Mouse (Mus musculus): Measurements from ENCODE around the gene Bex2. TPM values are rescaled to one million over a fixed set of nuclear protein-coding genes. Genes with fewer than 3 reads are reported as not detected.

The Bex2 gene
- polyA plus RNA-seq, 1 experiment from 2014 or later, result 92.3 TPM

Other genes starting within 250 kb of the Bex2 start
- 20.1 and 21.0 TPM in 2 replicates for gene Gprasp2, start 229.2 kb downstream of the Bex2 start, polyA plus RNA-seq (2015; fragmentation: Nextera tagmentation; extraction: Ambion mirVana)
- 45.1 and 55.0 TPM in 2 replicates for gene Arxes2, start 74.4 kb downstream of the Bex2 start, polyA plus RNA-seq (2015; fragmentation: Nextera tagmentation; extraction: Ambion mirVana)
- gene Arxes1, start 34.9 kb downstream of the Bex2 start, polyA plus RNA-seq (2015; fragmentation: Nextera tagmentation; extraction: Ambion mirVana), result 22.1 and 26.9 TPM in 2 replicates
- not detected in 2 replicates for gene Nxf3, start 17.0 kb upstream of the Bex2 start, polyA plus RNA-seq (2015; fragmentation: Nextera tagmentation; extraction: Ambion mirVana)
- gene Bex4, start 70.8 kb upstream of the Bex2 start, polyA plus RNA-seq (2015; fragmentation: Nextera tagmentation; extraction: Ambion mirVana), result 76.9 and 103 TPM in 2 replicates
- 173 and 201 TPM in 2 replicates for gene Tceal8, start 104.1 kb upstream of the Bex2 start, polyA plus RNA-seq (2015; fragmentation: Nextera tagmentation; extraction: Ambion mirVana)
- gene Tceal5, start 135.6 kb upstream of the Bex2 start, polyA plus RNA-seq (2015; fragmentation: Nextera tagmentation; extraction: Ambion mirVana), result 4.7 and 7.0 TPM in 2 replicates
- 2.9 and 94.6 TPM in 2 replicates for gene Tceal7, start 146.5 kb upstream of the Bex2 start, polyA plus RNA-seq (2015; fragmentation: Nextera tagmentation; extraction: Ambion mirVana)
- gene Bex1, start 147.3 kb upstream of the Bex2 start, polyA plus RNA-seq (2015; fragmentation: Nextera tagmentation; extraction: Ambion mirVana), result 54.8 and 84.5 TPM in 2 replicates
- gene Tceal9, start 176.8 kb upstream of the Bex2 start, polyA plus RNA-seq (2015; fragmentation: Nextera tagmentation; extraction: Ambion mirVana), result 495 and 546 TPM in 2 replicates
- 306 and 333 TPM in 2 replicates for gene Bex3, start 202.0 kb upstream of the Bex2 start, polyA plus RNA-seq (2015; fragmentation: Nextera tagmentation; extraction: Ambion mirVana)